Mouse (Mus musculus): ENCODE results near the gene 4930595D18Rik. TPM values are rescaled to one million over a fixed set of nuclear protein-coding genes. Genes with fewer than 3 reads are reported as not detected.

Gene 4930595D18Rik
- not detected for total RNA-seq (2022)

DNA sequence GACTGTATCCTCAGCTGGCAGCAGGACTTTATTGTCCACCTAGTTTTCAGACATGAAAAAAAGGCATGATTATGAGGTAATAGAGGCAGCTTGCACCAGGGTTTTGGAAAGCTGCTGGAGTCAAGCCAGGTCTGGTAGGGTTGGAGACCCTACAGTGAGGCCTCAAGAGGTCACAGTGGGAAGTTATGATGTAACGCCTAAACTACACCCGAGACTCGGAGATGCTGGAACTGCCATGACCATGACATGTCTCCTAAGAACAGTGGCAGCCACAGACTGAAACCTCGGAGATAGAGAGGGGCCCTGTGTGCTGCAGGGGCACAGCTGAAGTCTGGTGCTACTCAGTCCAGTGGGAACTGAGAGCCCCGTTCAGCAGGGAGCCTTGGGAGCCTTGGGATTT, at the start of gene 4930595D18Rik:
TSS of gene 4930595D18Rik (minus strand) at position 16 of the 400 bp plus-strand sequence.
- no peak for DNase-seq (ENCODE audit: low spot score in 2 of 2)

DNA sequence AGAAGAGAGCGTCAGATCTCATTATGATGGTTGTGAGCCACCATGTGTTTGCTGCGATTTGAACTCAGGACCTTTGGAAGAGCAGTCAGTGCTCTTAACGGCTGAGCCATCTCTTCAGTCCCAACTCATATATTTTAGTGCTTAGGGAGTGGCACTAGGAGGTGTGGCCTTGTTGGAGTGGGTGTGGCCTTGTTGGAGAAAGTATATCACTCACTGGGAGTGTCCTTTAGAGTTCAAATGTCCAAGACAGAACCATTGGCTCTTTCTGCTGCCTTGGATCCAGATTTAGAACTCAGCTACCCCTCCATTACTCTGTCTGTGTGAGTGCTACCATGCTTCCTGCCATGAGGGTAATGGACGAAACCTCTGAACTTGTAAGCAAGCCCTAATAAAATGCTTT, 49.5 kb upstream of the 4930595D18Rik start:
- no peak for DNase-seq (ENCODE audit: low spot score in 2 of 2)

DNA sequence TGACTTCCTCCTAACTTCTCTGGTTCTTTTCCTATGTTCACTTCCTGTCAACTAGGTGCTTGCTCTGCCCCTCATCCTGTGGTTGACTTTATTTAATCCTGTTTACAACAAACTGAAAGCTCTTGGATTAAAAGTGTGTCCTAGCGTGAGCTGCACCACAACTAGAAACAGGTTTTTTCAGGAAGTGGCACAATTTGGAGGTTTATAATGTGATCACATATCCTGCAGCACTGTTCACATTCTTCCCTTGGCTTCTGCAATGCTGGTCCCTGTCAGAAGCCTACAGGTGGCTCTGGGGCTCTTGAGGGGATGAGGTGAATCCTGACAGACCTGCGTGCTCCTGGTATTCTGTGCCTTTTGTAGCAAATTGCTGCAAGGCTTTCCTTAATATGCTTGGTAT, 46.5 kb upstream of the 4930595D18Rik start:
- no peak for DNase-seq (ENCODE audit: low spot score in 2 of 2)

DNA sequence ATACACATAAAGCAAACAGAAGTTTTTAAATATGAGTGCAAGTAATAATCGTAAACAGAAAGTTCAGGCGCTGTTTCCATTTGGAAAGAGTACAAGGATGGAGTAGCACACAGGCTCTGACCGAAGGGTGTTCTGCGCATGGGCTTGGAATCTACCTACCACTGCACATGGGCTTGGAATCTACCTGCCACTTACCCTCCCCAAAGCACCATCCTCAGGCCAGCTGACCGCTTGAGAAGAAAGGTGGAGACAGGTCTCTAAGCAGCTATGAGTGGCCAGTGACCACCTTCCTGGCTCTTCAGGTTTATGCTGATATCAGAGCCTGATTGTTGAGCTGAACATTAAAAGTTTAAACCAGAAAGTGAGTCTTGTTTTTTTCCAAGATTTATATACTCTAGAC, 44.2 kb upstream of the 4930595D18Rik start:
- DNase-seq (ENCODE audit: low spot score in 2 of 2) = no peak

DNA sequence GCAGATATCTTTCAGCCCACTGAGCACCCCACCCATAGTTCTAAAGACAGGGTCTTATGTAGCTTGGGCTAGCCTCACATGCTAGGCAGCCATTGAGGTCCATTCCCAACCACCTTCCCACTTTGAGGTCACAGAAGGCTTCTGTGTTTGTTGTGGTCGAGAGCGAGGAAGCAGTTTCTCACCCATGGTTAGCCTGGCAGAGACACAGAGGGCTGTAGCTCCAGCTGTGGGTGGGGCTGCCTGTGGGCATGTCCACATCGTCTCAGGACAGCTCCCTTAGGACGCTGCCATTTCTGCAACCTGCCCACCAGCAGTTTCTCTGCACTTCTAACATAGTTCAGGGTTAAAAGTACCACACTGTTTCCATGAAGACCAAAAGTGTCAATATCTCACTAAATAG, 43.1 kb upstream of the 4930595D18Rik start:
- DNase-seq (ENCODE audit: low spot score in 2 of 2) = no peak

DNA sequence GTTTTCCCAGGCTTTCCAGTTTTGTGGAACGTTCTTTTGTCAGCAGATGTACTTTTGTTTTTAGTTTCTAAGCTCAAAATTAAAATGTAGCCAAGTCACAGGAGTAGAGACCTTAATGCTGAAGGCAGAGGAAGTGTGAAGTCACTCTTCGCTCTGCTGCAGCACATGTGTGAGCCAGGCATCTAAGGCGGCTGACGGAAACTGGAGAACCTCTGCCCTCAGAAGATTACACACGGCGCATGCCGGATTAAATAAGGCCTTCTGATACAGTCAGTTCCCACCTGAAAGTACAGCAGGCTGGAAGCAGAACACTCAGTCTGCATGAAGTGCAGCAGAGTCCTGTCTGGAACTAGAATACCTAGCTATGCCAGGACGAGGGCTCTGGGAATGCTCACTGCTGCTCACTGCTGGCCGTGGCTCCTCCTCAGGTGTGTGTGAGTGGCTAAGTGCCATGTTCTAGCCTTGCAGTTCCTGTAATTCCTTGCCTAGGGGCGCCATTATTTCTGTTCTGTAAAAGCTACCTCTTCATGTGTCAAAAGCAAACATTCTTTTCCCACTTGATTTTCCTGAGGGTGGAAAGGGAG, 41.0 kb upstream of the 4930595D18Rik start:
- DNase-seq (ENCODE audit: low spot score in 2 of 2) = no peak

DNA sequence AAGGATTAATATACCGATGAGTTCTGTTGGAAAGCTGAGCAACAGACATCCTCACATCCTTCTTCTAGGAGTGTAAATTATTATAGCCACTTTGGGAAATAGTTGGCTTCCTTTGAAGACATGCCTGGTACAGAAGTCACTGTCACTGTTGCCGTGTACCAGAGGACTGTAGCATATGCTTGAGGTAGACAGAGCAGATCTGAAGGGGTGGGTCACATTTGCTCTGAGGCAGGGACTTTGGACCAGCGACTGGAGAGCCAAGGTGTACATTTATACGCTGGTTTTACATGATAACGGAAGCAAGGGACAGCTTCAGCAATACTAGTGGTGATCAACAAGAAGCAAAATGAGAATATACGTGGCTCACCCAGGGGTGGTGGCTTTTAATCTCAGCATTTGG, 34.6 kb upstream of the 4930595D18Rik start:
- DNase-seq (ENCODE audit: low spot score in 2 of 2) = no peak

DNA sequence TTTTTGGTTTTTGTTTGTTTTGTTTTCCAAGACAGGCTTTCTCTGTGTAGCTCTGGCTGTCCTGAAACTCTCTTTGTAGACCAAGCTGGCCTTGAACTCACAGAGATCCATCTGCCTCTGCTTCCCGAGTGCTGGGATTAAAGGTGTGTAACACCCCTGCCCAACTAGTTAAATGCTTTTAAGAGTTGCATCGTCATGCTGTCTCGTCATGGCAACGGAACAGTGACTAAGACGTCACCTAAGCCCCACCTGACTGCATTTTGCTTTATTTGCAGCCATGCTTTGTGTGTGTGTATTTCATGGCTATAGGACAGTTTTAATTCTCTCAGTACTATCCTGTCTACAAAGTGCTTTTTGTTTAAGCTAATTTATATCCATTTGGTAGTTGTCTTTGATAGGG, 27.4 kb upstream of the 4930595D18Rik start:
- no peak for DNase-seq (ENCODE audit: low spot score in 2 of 2)

DNA sequence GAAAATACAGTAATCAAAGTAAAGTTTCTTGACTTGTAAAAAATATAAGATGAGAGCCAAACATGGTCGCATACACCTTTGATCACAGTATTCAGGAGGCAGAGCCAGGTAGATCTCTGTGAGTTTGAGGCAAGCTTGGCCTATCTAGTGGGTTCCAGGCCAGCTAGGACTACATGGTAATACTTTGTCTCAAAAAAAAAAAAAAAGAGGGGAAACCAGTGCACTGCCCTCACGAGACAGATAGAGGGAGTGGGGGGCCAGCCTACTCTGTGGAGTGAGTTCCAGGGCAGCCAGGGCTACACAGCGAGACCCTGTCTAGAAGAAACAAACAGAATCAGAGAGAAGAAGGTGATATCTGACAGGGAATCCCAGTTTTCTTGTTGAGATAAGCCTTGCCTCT, 23.4 kb upstream of the 4930595D18Rik start:
- DNase-seq (ENCODE audit: low spot score in 2 of 2) = no peak

DNA sequence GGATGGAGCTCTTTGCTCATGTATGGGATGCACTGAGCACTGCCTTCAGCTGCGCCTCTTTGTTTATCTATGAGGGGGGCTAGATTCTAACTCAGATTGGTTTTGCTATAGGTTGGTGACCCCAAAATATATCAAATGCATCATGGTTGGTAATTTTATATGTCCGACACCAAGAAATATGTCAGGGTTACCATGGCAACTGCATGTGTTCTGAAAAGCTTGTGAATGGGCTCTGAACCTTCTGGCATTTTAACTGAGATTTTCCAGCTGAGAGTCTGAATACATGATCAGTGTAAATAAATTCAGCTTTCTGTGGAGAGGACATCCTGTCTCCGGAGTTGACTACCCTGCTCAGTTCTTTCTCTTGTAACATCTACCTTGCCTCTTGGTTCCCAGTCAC, 19.7 kb upstream of the 4930595D18Rik start:
- no peak for DNase-seq (ENCODE audit: low spot score in 2 of 2)

DNA sequence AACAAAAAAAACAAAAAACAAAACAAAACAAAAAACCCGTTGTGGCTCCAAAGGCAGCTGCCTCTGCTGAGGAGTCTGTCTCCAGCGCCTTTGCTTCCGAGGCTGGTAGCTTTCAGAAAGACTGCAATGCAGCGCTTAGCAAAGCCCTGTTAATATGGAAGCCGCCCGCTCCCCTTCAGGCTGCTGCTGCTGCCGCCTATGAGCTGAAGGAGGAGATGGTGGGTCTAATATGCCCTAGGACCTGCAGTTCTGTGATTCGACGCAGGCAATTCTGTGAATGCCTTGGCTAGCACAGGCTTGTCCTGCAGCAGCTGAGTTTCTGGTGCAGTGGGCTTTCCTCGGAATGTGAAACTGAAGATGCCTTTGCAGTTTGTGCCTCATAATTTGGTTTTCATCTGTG, 18.8 kb upstream of the 4930595D18Rik start:
- DNase-seq (ENCODE audit: low spot score in 2 of 2) = no peak

DNA sequence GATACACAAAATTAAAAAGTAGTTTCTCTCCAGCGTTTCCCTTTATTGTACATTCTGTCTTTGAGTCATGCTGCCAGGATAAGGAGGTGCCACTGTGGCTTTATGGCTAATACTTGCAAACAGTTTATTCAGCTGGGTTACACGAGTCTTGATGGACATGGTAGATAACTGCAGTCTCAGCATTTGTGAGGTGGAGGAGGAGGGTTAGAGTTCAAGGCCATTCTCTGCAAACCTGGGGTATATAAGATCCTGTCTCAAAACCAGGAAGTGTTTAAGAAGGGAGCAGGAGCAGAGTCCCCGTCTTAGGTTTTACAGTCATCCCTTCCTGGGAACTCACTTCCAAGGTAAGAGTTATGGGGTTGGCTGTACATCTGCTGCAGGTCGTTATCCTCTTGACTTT, 12.3 kb upstream of the 4930595D18Rik start:
- DNase-seq (ENCODE audit: low spot score in 2 of 2) = no peak

DNA sequence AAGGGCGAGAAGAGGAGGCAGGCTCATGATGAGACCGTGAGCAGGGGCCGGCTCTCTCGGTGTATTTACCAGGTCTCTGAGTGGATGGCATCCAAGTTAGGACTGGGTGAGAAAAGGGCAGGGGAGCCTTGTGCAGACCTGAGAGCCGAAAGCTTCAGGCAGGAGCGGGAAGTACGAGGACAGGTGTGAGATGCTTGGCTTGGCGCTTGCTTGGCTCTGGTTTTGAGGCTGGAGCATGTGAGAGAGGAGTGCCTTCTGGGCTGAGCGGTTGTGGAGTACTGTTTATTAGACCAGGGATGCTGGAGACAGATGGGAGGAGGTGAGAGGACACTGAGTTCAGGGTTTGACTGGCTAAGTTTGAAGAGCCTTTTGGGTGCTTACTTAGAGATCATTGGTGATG, 9.0 kb upstream of the 4930595D18Rik start:
- no peak for DNase-seq (ENCODE audit: low spot score in 2 of 2)

DNA sequence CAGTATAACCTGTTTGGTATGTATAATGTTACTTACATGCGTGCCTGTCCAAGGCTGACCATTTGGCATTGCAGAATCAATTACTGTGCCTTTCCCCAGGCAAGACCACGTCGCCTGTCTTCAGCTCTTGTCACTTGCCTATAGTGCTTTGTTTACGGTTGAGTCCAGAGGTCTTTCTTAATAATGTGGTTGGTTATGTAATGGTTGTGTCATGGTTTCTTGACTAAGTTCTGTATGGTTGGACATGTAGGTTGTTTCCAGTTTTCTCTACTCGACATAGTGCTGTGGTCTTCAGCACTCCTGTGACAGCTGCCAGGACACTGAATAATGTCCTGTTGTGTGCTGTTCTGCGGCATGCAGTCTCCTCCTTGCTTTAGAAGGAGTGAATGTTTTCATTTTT, 8.5 kb upstream of the 4930595D18Rik start:
- DNase-seq (ENCODE audit: low spot score in 2 of 2) = no peak

DNA sequence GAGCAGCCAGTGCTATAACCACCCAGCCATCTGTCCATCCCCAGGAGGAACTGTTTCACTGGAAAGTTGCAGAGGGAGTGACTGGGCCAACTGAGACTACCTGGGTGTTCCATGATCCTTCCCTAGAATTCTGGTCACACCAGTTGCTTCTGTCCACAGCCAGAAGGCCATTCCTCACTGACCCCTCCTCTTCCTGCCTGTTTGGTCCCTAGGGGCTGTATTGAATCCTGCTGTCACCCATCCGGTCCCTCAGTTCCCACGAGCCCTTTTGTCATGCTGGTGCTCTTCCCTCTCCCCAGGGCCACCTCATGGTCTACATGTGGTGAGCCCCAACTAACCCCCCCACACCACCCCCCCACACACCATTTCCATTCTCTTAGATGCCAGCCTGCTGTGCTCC, 6.6 kb upstream of the 4930595D18Rik start:
- DNase-seq (ENCODE audit: low spot score in 2 of 2) = no peak

DNA sequence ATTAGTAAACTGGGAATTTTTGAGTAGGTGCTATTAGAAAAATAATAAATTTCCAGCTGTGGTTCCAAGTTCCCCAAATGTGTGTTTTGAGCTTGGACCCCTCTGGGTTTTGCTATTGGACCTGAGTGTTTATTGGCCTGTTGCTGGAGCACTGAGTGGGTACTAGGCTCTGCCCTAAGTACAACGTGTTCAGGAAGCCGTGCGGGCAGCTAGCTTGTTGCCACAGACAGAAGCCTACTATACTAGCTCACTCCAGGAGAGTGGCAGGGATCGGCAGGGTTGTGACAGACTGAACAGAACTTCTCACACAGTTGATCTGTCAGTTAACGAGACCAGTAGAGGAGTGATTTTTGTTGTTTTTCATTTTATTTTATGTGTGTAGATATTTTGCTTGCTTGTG, 6.1 kb upstream of the 4930595D18Rik start:
- DNase-seq (ENCODE audit: low spot score in 2 of 2) = no peak

DNA sequence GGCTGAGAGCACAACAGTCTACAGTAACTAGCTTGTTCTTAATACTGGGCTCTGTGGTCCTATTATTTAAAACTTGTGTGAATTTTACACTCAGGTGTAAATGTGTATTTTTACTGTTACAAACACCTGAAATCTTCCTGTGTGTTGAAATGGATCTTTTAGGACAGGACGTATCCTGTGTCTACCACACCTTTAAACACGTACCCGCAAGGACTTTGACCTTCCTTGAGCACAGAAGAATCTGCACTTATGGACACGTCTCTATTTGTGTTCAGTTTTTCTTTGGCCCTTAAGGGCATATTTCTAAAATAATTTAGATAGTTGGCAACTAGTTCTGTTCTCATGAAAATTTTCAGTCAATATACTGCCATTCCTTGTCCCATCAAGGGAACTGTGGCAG, 4.0 kb upstream of the 4930595D18Rik start:
- DNase-seq (ENCODE audit: low spot score in 2 of 2) = no peak

DNA sequence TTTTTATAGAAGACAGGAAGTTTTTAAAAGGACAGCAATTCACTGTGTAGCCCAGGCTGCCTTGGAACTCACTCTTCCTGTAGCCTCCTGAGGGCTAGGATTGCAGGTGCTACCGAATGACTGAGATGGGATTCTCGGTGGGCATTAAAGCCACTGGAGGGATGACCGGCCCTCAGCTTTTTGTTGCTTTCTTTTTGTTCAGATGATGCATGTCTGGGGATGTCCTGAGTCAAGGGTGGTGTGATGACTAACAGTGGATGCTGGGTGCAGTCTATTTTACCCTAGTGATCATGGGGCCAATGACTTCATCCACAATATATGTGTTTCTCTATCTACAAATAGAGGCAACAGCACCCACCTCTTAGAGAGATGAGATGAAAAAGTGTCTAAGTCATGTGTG, 2.7 kb upstream of the 4930595D18Rik start:
- DNase-seq (ENCODE audit: low spot score in 2 of 2) = no peak

DNA sequence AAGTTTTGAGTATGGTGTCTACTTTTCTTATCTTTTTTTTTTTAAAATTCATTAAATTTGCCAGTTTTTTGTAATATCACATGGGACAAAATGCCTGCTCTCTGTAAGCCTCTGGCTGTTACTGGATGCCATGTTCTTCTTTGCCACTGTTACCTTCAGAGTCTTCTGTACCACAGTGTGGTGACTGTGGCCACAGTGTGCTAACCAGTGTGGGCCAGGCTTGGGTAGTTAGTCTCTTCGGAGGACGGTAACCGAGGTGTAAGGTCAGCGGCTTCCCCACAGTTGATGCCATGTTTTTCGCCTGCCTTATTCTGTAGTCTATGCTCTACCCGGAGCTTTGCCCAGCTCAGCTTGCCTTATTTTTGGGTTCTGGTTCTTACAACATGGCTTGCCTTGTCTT, 1.9 kb downstream of the 4930595D18Rik start:
- no peak for DNase-seq (ENCODE audit: low spot score in 2 of 2)

DNA sequence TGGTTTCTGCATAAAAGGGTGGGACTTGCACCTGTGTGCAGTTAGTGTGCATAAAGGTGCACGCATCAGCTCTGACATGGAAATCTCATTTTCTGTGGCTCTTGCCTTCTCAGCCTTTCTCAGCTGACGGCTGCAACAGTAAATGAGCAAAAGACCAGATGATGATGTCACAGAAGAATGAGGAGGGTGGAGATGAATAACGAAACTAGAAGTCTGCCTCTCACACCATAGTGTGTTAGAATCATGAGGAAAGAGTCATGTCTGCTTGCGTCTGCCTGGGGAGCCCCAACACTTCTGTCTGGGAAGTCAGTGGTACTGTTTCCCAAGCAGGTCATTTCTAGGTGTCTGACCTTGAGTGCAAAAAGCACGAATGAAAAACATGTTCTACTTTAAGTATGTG, 2.4 kb downstream of the 4930595D18Rik start:
- no peak for DNase-seq (ENCODE audit: low spot score in 2 of 2)

DNA sequence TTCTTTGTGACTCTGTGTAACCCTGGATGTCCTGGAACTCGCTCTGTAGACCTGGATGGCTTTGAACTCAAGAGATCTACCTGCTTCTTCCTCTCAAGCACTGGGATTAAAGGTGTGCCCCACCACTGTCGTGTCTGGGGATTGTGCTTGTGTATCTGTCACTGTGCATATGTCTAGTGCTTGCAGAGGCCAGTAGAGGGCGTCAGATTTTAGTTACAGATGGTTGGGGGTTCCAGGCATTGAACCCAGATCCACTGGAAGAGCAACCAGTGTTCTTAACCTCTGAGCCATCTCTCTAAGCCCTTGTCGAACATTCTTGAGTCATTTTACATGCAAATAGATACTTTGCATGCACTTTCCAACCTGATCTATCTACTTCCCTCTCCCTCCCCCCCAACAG, 5.5 kb downstream of the 4930595D18Rik start:
- DNase-seq (ENCODE audit: low spot score in 2 of 2) = no peak

DNA sequence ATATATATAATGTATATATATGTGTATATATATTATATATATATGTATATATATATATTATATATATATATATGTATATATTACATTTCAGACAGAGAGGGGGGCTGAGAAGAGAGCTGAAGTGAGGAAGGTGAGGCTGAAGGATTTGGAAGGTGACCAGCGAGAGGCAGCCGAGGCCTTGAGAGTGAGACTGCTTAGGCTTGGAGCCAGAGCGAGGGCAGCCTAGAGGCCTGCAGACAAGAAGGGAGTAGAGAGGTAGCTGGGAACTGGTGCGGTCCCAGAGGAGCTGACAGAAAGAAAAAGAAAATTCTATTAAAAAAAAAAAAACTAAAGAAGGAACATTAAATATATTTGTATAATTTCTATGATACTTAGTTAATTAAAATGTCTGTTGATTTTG, 15.4 kb downstream of the 4930595D18Rik start:
- no peak for DNase-seq (ENCODE audit: low spot score in 2 of 2)

DNA sequence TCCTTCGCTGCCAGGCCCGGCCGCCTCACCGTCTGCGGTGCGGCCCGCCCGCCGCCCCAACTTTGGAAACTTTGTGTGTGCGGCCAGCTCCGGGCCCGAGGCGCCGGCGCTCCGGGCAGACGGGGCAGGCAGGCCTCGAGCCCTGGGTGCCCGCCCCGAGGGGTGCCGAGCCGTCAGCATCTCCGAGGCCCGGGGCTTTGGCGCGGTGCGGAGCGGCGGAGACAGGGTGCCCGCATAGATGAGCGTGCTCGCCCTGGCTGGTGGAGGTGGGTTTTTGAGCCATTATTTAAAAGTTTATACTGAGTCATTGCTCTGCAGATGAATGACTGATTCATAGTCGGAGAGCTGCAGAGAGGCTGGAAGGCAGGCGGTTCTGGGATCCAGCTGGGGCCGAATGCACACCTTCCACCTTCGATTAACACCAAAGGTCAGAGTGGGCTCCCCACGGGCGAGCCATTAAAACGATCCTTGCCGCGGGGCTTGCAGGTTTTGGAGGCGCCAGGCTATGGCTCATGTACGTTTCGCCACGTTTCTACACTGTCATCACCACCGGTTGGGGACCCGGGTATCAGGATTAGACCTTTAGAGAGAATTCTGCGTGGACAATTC, 17.5 kb downstream of the 4930595D18Rik start:
- DNase-seq (ENCODE audit: low spot score in 2 of 2) = no peak

Measured in gastrocnemius, adult 8-10 months (tissue).